Mouse (Mus musculus): ENCODE data around the gene Krtap12-1. TPM values are rescaled to one million over a fixed set of nuclear protein-coding genes. Genes with fewer than 3 reads are reported as not detected.
"Not testable (repeated sequence)": the region's sequence is repeated elsewhere in the genome, so short reads cannot be mapped to it uniquely, and the experiment has no call there.

Gene Krtap12-1
- polyA plus RNA-seq, 1 experiment, result not detected

DNA sequence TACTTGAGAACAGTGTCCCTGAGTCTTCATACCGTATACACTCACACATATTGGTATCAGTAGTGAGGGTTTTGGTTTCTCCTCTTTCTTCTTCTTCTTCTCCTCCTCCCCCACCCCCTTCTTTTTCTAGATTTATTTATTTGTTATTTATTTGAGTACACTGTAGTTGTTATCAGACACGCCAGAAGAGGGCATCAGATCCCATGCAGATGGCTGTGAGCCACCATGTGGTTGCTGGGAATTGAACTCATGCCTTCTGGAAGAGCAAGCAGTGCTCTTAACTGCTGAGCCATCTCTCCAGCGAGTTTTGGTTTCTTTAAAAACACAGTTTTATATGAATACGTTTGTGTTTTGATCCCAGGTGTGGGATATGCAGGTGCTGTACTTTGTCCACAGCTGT, 7.9 kb downstream of the Krtap12-1 start:
- no peaks in the 10 kb centered on the region for H3K79me3 ChIP-seq (ENCODE audit: low read depth)
- H3ac ChIP-seq (ENCODE audit: control insufficient read depth, insufficient read length, low read depth), result no peak overlapping the region
- no peaks in the 10 kb centered on the region for H3K79me2 ChIP-seq (ENCODE audit: control insufficient read depth, insufficient read depth)
- TF ChIP-seq MAX (IDR thresholded peaks at IDR 0.05), result no peak
- no peak for TF ChIP-seq CTCF (IDR thresholded peaks at IDR 0.05; ENCODE audit: control insufficient read depth, insufficient read depth, insufficient read length)
- no peak for TF ChIP-seq MYOG (IDR thresholded peaks at IDR 0.05; ENCODE audit: control insufficient read depth, extremely low read depth, insufficient read length)
- TF ChIP-seq MYOD1 (IDR thresholded peaks at IDR 0.05; ENCODE audit: control insufficient read depth, insufficient read length, low read depth), result no peak
- TF ChIP-seq CEBPB (IDR thresholded peaks at IDR 0.05; ENCODE audit: low read depth), result no peak
- TF ChIP-seq FOSL1 (IDR thresholded peaks at IDR 0.05; ENCODE audit: insufficient read depth, low read length, poor library complexity, severe bottlenecking), result no peak
- no peak for TF ChIP-seq USF1 (IDR thresholded peaks at IDR 0.05; ENCODE audit: low read depth)
- peaks cover 34% of the 10 kb centered on the region for H3K27me3 ChIP-seq (ENCODE audit: control insufficient read depth, insufficient read depth, insufficient read length)
- no peak overlapping the region for H3K4me3 ChIP-seq (ENCODE audit: insufficient read depth, poor library complexity, severe bottlenecking)
- no peaks in the 10 kb centered on the region for H3K36me3 ChIP-seq (ENCODE audit: control insufficient read depth, insufficient read depth)

DNA sequence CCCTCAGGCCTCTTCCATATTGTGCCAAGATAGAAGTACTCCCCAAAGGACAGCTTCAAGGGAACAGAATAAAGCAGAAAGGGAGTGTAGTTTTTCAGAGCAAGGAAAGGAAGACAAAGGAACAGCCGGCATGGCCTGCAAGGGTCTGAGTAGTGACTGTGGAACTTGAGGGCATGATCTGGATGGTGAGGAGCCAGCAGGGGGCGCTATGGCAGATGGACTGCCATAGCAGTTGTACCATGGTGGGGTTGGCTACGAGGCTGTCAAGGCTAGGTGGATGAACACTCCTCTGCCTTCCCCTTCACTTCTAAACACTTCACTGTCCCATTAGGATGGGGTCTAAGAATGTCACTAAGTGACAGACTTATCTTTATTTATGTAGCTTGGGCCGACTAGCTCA, 8.8 kb downstream of the Krtap12-1 start:
- no peaks in the 10 kb centered on the region for H3K36me3 ChIP-seq (ENCODE audit: control insufficient read depth, insufficient read depth)

DNA sequence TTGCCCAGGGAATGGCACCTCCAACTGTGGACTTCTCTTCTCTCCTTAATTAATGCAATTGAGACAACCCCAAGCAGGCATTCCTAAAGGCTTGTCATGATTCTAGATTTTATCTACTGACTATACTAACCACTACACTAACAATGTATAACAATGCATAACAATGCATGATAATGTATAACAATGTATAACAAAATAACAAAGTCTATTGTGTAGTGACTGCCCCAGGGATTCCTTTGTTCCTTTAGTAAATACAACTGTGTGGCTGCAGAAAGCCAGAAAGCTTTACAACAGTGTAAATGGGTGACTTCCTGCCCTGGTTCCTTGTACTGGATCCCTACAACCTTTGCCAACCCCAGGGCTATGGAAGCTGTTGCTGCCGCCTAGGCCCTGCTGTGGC, 15.5 kb downstream of the Krtap12-1 start:
- H3K36me3 ChIP-seq (ENCODE audit: control insufficient read depth, insufficient read depth), result no peaks in the 10 kb centered on the region
- TF ChIP-seq CEBPB (IDR thresholded peaks at IDR 0.05; ENCODE audit: low read depth) (no peak), MAX (IDR thresholded peaks at IDR 0.05) (no peak), MYOD1 (IDR thresholded peaks at IDR 0.05; ENCODE audit: control insufficient read depth, insufficient read length, low read depth) (no peak), CTCF (IDR thresholded peaks at IDR 0.05; ENCODE audit: control insufficient read depth, insufficient read depth, insufficient read length) (no peak), FOSL1 (IDR thresholded peaks at IDR 0.05; ENCODE audit: insufficient read depth, low read length, poor library complexity, severe bottlenecking) (no peak), USF1 (IDR thresholded peaks at IDR 0.05; ENCODE audit: low read depth) (no peak), MYOG (IDR thresholded peaks at IDR 0.05; ENCODE audit: control insufficient read depth, extremely low read depth, insufficient read length) (no peak)
- no peaks in the 10 kb centered on the region for H3K79me3 ChIP-seq (ENCODE audit: low read depth)
- peaks cover 9% of the 10 kb centered on the region for H3K27me3 ChIP-seq (ENCODE audit: control insufficient read depth, insufficient read depth, insufficient read length)
- H3ac ChIP-seq (ENCODE audit: control insufficient read depth, insufficient read length, low read depth), result no peak overlapping the region
- no peaks in the 10 kb centered on the region for H3K79me2 ChIP-seq (ENCODE audit: control insufficient read depth, insufficient read depth)
- no peak overlapping the region for H3K4me3 ChIP-seq (ENCODE audit: insufficient read depth, poor library complexity, severe bottlenecking)

More for the DNA sequence above, 8.8 kb downstream of the Krtap12-1 start:
- no peak overlapping the region for H3K4me3 ChIP-seq (ENCODE audit: insufficient read depth, poor library complexity, severe bottlenecking)
- peaks cover 28% of the 10 kb centered on the region for H3K27me3 ChIP-seq (ENCODE audit: control insufficient read depth, insufficient read depth, insufficient read length)
- H3K79me2 ChIP-seq (ENCODE audit: control insufficient read depth, insufficient read depth), result no peaks in the 10 kb centered on the region
- no peak for TF ChIP-seq USF1 (IDR thresholded peaks at IDR 0.05; ENCODE audit: low read depth)
- no peak for TF ChIP-seq MAX (IDR thresholded peaks at IDR 0.05)
- no peak for TF ChIP-seq MYOG (IDR thresholded peaks at IDR 0.05; ENCODE audit: control insufficient read depth, extremely low read depth, insufficient read length)
- no peak for TF ChIP-seq CTCF (IDR thresholded peaks at IDR 0.05; ENCODE audit: control insufficient read depth, insufficient read depth, insufficient read length)
- TF ChIP-seq FOSL1 (IDR thresholded peaks at IDR 0.05; ENCODE audit: insufficient read depth, low read length, poor library complexity, severe bottlenecking), result no peak
- no peak for TF ChIP-seq CEBPB (IDR thresholded peaks at IDR 0.05; ENCODE audit: low read depth)
- no peak for TF ChIP-seq MYOD1 (IDR thresholded peaks at IDR 0.05; ENCODE audit: control insufficient read depth, insufficient read length, low read depth)
- H3ac ChIP-seq (ENCODE audit: control insufficient read depth, insufficient read length, low read depth), result no peak overlapping the region
- H3K79me3 ChIP-seq (ENCODE audit: low read depth), result no peaks in the 10 kb centered on the region

DNA sequence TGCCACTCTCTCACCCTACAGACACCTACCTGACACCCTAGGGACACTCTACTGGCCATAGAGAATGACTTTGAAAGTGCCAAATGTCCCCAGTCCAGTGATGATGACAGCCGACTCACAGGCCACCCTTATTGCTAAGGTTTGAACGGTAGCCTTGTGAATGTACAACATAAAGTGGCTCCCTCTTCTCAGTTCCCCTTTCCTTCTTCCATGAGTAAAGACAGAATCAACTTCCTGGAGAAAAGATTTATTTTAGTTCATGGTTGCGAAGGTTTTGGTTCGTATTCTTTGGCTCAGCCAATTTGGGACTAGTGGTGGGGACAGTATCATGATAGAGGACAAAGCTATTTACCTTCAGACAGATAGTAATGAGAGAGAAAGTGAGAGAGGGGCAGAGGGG, 18.5 kb downstream of the Krtap12-1 start:
- H3K79me3 ChIP-seq (ENCODE audit: low read depth), result no peaks in the 10 kb centered on the region
- no peak overlapping the region for H3K4me3 ChIP-seq (ENCODE audit: insufficient read depth, poor library complexity, severe bottlenecking)
- no peak overlapping the region for H3ac ChIP-seq (ENCODE audit: control insufficient read depth, insufficient read length, low read depth)
- no peaks in the 10 kb centered on the region for H3K36me3 ChIP-seq (ENCODE audit: control insufficient read depth, insufficient read depth)
- no peak for TF ChIP-seq USF1 (IDR thresholded peaks at IDR 0.05; ENCODE audit: low read depth)
- no peak for TF ChIP-seq FOSL1 (IDR thresholded peaks at IDR 0.05; ENCODE audit: insufficient read depth, low read length, poor library complexity, severe bottlenecking)
- TF ChIP-seq CTCF (IDR thresholded peaks at IDR 0.05; ENCODE audit: control insufficient read depth, insufficient read depth, insufficient read length), result no peak
- no peak for TF ChIP-seq CEBPB (IDR thresholded peaks at IDR 0.05; ENCODE audit: low read depth)
- peaks cover 24% of the 10 kb centered on the region for H3K27me3 ChIP-seq (ENCODE audit: control insufficient read depth, insufficient read depth, insufficient read length)
- no peaks in the 10 kb centered on the region for H3K79me2 ChIP-seq (ENCODE audit: control insufficient read depth, insufficient read depth)

DNA sequence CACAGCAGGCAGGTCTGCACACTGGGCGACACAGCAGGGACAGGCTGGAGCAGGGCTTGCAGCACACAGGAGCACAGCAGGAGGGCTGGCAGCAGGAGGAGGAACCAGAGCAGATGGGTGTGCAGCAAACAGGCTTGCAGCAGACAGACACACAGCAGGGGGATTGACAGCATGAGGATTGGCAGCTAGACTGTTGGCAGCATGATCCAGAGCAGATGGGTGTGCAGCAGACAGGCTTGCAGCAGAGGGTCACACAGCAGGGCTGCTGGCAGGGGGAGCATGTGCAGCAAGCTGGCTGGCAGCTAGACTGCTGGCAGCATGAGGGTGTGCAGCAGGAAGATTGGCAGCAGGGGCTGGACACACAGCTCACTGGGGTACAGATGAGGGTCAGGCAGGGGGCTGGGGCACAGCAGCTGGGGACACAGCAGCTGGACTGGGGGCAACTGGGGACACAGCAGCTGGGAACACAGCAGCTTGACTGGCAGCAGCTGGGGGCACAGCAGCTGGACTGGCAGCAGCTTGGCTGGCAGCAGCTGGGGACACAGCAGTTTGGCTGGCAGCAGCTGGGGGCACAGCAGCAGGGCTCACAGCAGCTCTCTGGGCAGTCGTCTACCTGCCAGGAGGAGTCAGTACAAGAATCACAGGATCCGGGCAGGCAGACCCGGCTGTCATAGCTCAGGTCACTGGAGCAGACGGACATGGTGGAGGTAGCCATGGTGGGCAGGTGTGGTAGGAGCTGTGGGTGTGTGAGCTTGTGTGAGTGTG, 21.7 kb downstream of the Krtap12-1 start, which contains the start of gene Gm18596:
Gene Gm18596, minus strand, starts transcription at position 715 of the 765 bp plus-strand sequence.
- peaks cover 25% of the 10 kb centered on the region for H3K27me3 ChIP-seq (ENCODE audit: control insufficient read depth, insufficient read depth, insufficient read length)
- H3ac ChIP-seq (ENCODE audit: control insufficient read depth, insufficient read length, low read depth); H3K79me2 ChIP-seq (ENCODE audit: control insufficient read depth, insufficient read depth): not testable (repeated sequence)

DNA sequence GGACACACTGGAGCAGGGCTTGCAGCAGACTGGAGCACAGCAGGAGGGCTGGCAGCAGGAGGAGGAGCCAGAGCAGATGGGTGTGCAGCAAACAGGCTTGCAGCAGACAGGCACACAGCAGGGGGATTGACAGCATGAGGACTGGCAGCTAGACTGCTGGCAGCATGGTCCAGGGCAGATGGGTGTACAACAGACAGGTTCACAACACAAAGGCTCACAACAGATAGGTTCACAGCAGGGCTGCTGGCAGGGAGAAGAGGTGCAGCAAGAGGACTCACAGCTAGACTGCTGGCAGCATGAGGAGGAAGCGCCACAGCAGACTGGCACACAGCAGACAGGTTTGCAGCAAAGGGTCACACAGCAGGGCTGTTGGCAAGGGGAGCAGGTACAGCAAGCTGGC, 30.3 kb downstream of the Krtap12-1 start:
- not testable (repeated sequence) for H3ac ChIP-seq (ENCODE audit: control insufficient read depth, insufficient read length, low read depth); H3K27me3 ChIP-seq (ENCODE audit: control insufficient read depth, insufficient read depth, insufficient read length); H3K36me3 ChIP-seq (ENCODE audit: control insufficient read depth, insufficient read depth); H3K79me2 ChIP-seq (ENCODE audit: control insufficient read depth, insufficient read depth); H3K79me3 ChIP-seq (ENCODE audit: low read depth); H3K4me3 ChIP-seq (ENCODE audit: insufficient read depth, poor library complexity, severe bottlenecking)

More for the DNA sequence above, 21.7 kb downstream of the Krtap12-1 start, which contains the start of gene Gm18596:
- not testable (repeated sequence) for H3K4me3 ChIP-seq (ENCODE audit: insufficient read depth, poor library complexity, severe bottlenecking); H3K79me3 ChIP-seq (ENCODE audit: low read depth); H3K36me3 ChIP-seq (ENCODE audit: control insufficient read depth, insufficient read depth)

DNA sequence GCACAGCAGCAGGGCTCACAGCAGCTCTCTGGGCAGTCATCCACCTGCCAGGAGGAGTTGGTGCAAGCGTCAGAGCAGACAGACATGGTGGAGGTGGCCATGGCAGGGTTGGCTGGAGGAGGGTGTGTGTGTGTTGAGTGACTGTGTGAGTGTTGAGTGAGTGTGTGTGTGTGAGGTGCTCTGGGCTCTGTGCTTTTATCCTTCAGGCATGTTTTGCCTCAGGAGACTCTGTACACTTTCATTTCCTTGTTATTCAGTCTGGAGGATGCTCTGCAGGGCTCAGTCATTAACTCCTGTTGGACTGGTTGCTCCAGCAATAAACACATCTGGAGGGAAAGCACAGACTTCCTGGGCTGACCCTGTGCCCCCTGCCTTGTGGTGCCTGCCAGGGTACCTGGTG, 30.9 kb downstream of the Krtap12-1 start, which contains the start of gene Gm9736:
Gene Gm9736, minus strand, starts transcription at position 101 of the 400 bp plus-strand sequence.
- H3K36me3 ChIP-seq (ENCODE audit: control insufficient read depth, insufficient read depth); H3K79me2 ChIP-seq (ENCODE audit: control insufficient read depth, insufficient read depth); H3ac ChIP-seq (ENCODE audit: control insufficient read depth, insufficient read length, low read depth); H3K4me3 ChIP-seq (ENCODE audit: insufficient read depth, poor library complexity, severe bottlenecking); H3K27me3 ChIP-seq (ENCODE audit: control insufficient read depth, insufficient read depth, insufficient read length); H3K79me3 ChIP-seq (ENCODE audit: low read depth): not testable (repeated sequence)

DNA sequence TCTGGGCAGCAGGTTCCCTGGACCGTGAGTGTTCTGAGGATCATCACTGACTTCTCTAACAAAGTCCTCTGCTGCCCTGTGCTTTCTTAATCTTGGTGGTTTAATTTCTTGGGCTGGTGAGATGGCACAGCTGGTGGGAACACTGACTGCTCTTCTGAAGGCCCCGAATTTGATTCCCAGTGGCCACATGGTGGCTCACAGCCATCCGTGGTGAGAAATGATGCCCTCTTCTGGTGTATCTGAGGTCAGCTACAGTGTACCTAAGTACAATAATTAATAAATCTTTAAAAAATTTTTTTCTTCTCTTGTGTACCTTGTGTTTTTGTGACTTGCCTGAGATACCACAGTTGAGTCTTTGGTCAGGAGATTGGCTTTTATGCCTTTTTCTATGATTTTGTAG, 31.9 kb downstream of the Krtap12-1 start:
- H3K36me3 ChIP-seq (ENCODE audit: control insufficient read depth, insufficient read depth); H3K27me3 ChIP-seq (ENCODE audit: control insufficient read depth, insufficient read depth, insufficient read length); H3K79me2 ChIP-seq (ENCODE audit: control insufficient read depth, insufficient read depth); H3K79me3 ChIP-seq (ENCODE audit: low read depth); H3ac ChIP-seq (ENCODE audit: control insufficient read depth, insufficient read length, low read depth); H3K4me3 ChIP-seq (ENCODE audit: insufficient read depth, poor library complexity, severe bottlenecking): not testable (repeated sequence)
